Mouse (Mus musculus): ENCODE measurements around the gene Rasgrp4. TPM values are rescaled to one million over a fixed set of nuclear protein-coding genes. Genes with fewer than 3 reads are reported as not detected.

Rasgrp4 gene
- total RNA-seq, 2 experiments from 2014 or later: 1.2 to 6.3 TPM

GRCm38 (mm10) chr7:29144006-29144405 is 9.4 kb downstream of the Rasgrp4 start:
- ATAC-seq (replicated peaks; ENCODE audit: poor library complexity, severe bottlenecking): peak; percentile 87

- ATAC-seq (replicated peaks; ENCODE audit: poor library complexity, severe bottlenecking): no peak
These were observed 12.1 kb downstream of the Rasgrp4 start for GRCm38 (mm10) chr7:29146625-29147367.

- no peak for ATAC-seq (replicated peaks; ENCODE audit: poor library complexity, severe bottlenecking)
These were observed 14.1 kb downstream of the Rasgrp4 start for GRCm38 (mm10) chr7:29148771-29149170.

GRCm38 (mm10) chr7:29151486-29151885 is 16.8 kb downstream of the Rasgrp4 start:
- ATAC-seq (replicated peaks; ENCODE audit: poor library complexity, severe bottlenecking): no peak

- ATAC-seq (replicated peaks; ENCODE audit: poor library complexity, severe bottlenecking): no peak
These were observed 19.5 kb downstream of the Rasgrp4 start for GRCm38 (mm10) chr7:29154018-29154720.

GRCm38 (mm10) chr7:29155196-29155837 is 20.7 kb downstream of the Rasgrp4 start:
- ATAC-seq (replicated peaks; ENCODE audit: poor library complexity, severe bottlenecking): peak; percentile 72

GRCm38 (mm10) chr7:29155838-29156782 is 21.5 kb downstream of the Rasgrp4 start, which contains the start of gene Fam98c:
Fam98c (minus strand) TSS chr7:29156234.
- ATAC-seq (replicated peaks; ENCODE audit: poor library complexity, severe bottlenecking): peak; percentile 87

- ATAC-seq (replicated peaks; ENCODE audit: poor library complexity, severe bottlenecking): no peak
These were observed 23.6 kb downstream of the Rasgrp4 start for GRCm38 (mm10) chr7:29158264-29158663.

GRCm38 (mm10) chr7:29162294-29162693 is 27.6 kb downstream of the Rasgrp4 start:
- no peak for ATAC-seq (replicated peaks; ENCODE audit: poor library complexity, severe bottlenecking)

- peak; percentile 96 for ATAC-seq (replicated peaks; ENCODE audit: poor library complexity, severe bottlenecking)
These were observed 28.3 kb downstream of the Rasgrp4 start for GRCm38 (mm10) chr7:29162750-29163525.

- ATAC-seq (replicated peaks; ENCODE audit: poor library complexity, severe bottlenecking): no peak
These were observed 33.0 kb downstream of the Rasgrp4 start for GRCm38 (mm10) chr7:29167656-29168055.

- ATAC-seq (replicated peaks; ENCODE audit: poor library complexity, severe bottlenecking): no peak
These were observed 33.6 kb downstream of the Rasgrp4 start for GRCm38 (mm10) chr7:29168121-29168695.

- no peak for ATAC-seq (replicated peaks; ENCODE audit: poor library complexity, severe bottlenecking)
These were observed 34.2 kb downstream of the Rasgrp4 start for GRCm38 (mm10) chr7:29168791-29169230.

- ATAC-seq (replicated peaks; ENCODE audit: poor library complexity, severe bottlenecking): peak; percentile 54
These were observed 34.8 kb downstream of the Rasgrp4 start for GRCm38 (mm10) chr7:29169231-29170065.

- peak; percentile 46 for ATAC-seq (replicated peaks; ENCODE audit: poor library complexity, severe bottlenecking)
These were observed 35.6 kb downstream of the Rasgrp4 start, which contains the start of the genes Ggn and Spred3 for GRCm38 (mm10) chr7:29170066-29170754. Ggn (plus strand) TSS chr7:29170210. Spred3 (minus strand) TSS chr7:29170411.

- ATAC-seq (replicated peaks; ENCODE audit: poor library complexity, severe bottlenecking): peak; percentile 40
These were observed 36.3 kb downstream of the Rasgrp4 start for GRCm38 (mm10) chr7:29170755-29171561.
